18 mouse cellular contexts compared by ENCODE assay signal in the genomic region with DNA sequence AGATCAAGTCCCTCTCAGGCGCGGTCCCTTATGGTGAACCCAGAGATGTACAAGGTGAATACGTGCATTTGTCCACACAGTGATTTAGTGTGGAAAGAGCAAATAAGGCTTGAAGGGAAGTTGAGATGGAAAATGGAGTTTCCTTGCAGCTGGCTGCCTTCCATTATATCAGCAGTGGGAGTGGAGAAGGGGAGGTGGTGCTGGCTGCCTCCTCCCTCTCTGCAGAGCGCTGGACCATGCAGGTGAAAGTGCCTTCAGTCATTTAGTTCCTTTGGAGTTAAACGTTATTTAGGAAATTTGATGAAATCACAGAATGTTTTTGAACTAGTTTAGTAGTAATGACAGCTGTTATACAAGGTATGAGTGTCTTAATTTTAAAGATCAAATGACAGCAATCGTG.
"Had no signal": no experiment of that assay in that cellular context is flagged by ENCODE, and none has a peak within 500 bp of the region (broad histone marks: within the 10 kb centered on the region; RNA-seq: fewer than 3 reads in every experiment).

No protein-coding gene starts in this region.

- H3K27ac ChIP-seq: intestine, embryonic 15.5 days; liver, embryonic 14.5 days; macrophage; midbrain, embryonic 12.5 days; midbrain, embryonic 15.5 days; neural tube, embryonic 12.5 days; neural tube, embryonic 15.5 days; stomach, embryonic 15.5 days had no signal

- H3K4me2 ChIP-seq: intestine, embryonic 15.5 days; lung, embryonic 14.5 days; midbrain, embryonic 12.5 days; midbrain, embryonic 15.5 days; neural tube, embryonic 12.5 days; neural tube, embryonic 15.5 days; stomach, embryonic 15.5 days had no signal

- ATAC-seq: hindbrain, embryonic 16.5 days; intestine, embryonic 15.5 days; liver, postnatal 0 days; lung, postnatal 0 days; midbrain, embryonic 15.5 days had no signal

- H3K9ac ChIP-seq: intestine, embryonic 15.5 days; liver, embryonic 14.5 days; liver, postnatal 0 days; lung, embryonic 14.5 days; midbrain, embryonic 12.5 days; midbrain, embryonic 15.5 days; neural tube, embryonic 12.5 days; neural tube, embryonic 15.5 days; stomach, embryonic 15.5 days had no signal

- H3K27me3 ChIP-seq: intestine, embryonic 15.5 days; midbrain, embryonic 12.5 days; midbrain, embryonic 15.5 days; neural tube, embryonic 12.5 days; neural tube, embryonic 15.5 days; stomach, embryonic 15.5 days had no signal

- DNase-seq: liver, postnatal 0 days; lung, embryonic 14.5 days; retina, postnatal 1 day; right cerebral cortex, postnatal 25 days; spleen, adult 18-20 months; thymus, adult 2 months; thymus, postnatal 14 days; thymus, postnatal 4 days had no signal

- H3K9me3 ChIP-seq: intestine, embryonic 15.5 days; midbrain, embryonic 12.5 days; midbrain, embryonic 15.5 days; neural tube, embryonic 12.5 days; neural tube, embryonic 15.5 days; stomach, embryonic 15.5 days had no signal

- H3K36me3 ChIP-seq: intestine, embryonic 15.5 days; midbrain, embryonic 12.5 days; midbrain, embryonic 15.5 days; neural tube, embryonic 12.5 days; stomach, embryonic 15.5 days had no signal

- H3K4me1 ChIP-seq: intestine, embryonic 15.5 days; midbrain, embryonic 12.5 days; midbrain, embryonic 15.5 days; neural tube, embryonic 12.5 days; neural tube, embryonic 15.5 days; stomach, embryonic 15.5 days had no signal

- H3K4me3 ChIP-seq: intestine, embryonic 15.5 days; midbrain, embryonic 12.5 days; midbrain, embryonic 15.5 days; neural tube, embryonic 12.5 days; neural tube, embryonic 15.5 days; stomach, embryonic 15.5 days had no signal
